Comparison of ENCODE assay signal across 20 mouse cellular contexts in the genomic region with DNA sequence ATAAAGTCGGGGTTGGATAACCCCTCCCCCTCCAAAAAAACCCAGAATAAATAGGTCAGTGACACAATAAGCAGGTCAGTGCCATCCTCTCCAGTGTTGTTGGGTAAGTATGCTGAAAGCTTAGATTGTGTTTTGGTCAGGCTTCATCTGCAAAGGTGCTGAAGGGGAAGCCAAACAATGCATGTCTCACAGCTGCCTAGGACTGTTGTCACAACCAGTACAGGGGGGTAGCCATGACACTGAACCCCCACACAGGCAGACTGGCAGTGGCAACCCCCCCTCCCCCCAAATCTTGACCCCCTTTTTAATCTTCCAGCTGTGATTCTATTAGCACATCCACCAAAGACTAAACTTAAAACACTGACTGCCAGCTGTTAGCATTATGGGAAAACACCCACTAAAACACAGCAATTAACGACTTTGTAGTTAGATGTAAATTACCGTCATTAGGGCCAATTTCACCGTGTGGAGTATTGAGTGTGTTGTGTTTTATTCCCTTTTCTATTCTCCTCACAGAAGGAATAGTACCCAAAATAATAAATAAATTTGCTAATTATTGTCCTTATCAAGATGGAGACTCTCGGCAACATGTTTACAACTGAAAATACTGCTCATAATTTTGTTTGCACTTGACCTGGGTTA.
"Had no signal": no experiment of that assay in that cellular context is flagged by ENCODE, and none has a peak within 500 bp of the region (broad histone marks: within the 10 kb centered on the region; RNA-seq: fewer than 3 reads in every experiment).

No protein-coding gene starts in this region.

- H3K4me3 ChIP-seq: layer of hippocampus, adult 2 months; limb, embryonic 10.5 days; limb, embryonic 13.5 days; liver, embryonic 12.5 days; liver, embryonic 15.5 days; lung, embryonic 15.5 days; midbrain, embryonic 10.5 days; midbrain, embryonic 13.5 days; myocyte had no signal

- H3K27ac ChIP-seq: kidney, postnatal 0 days; layer of hippocampus, adult 2 months; limb, embryonic 10.5 days; limb, embryonic 13.5 days; liver, embryonic 12.5 days; liver, embryonic 15.5 days; lung, embryonic 15.5 days; midbrain, embryonic 10.5 days; midbrain, embryonic 13.5 days had no signal

- H3K9ac ChIP-seq: limb, embryonic 13.5 days; liver, embryonic 12.5 days; liver, embryonic 15.5 days; lung, embryonic 15.5 days; midbrain, embryonic 13.5 days had no signal

- DNase-seq: kidney, postnatal 25 days; layer of hippocampus, adult 9-11 months; liver; lung, adult 18-20 months; lung, postnatal 10 days; lung, postnatal 36 days; thymus, adult 18-20 months; thymus, postnatal 36 days had no signal

- H3K36me3 ChIP-seq: limb, embryonic 10.5 days; limb, embryonic 13.5 days; liver, embryonic 12.5 days; liver, embryonic 15.5 days; lung, embryonic 15.5 days; midbrain, embryonic 10.5 days; midbrain, embryonic 13.5 days had no signal

- H3K4me2 ChIP-seq: limb, embryonic 13.5 days; liver, embryonic 12.5 days; liver, embryonic 15.5 days; lung, embryonic 15.5 days; midbrain, embryonic 13.5 days had no signal

- H3K4me1 ChIP-seq: limb, embryonic 13.5 days; liver, embryonic 12.5 days; liver, embryonic 15.5 days; lung, embryonic 15.5 days; megakaryocyte, embryonic 14.5 days; midbrain, embryonic 10.5 days; midbrain, embryonic 13.5 days had no signal

- ATAC-seq: liver, embryonic 12.5 days; midbrain, embryonic 13.5 days; midbrain, embryonic 16.5 days had no signal

- H3K27me3 ChIP-seq: limb, embryonic 13.5 days; liver, embryonic 12.5 days; liver, embryonic 15.5 days; lung, embryonic 15.5 days; megakaryocyte, embryonic 14.5 days; midbrain, embryonic 13.5 days had no signal

- H3K9me3 ChIP-seq: limb, embryonic 10.5 days; limb, embryonic 13.5 days; liver, embryonic 12.5 days; liver, embryonic 15.5 days; lung, embryonic 15.5 days; midbrain, embryonic 10.5 days; midbrain, embryonic 13.5 days had no signal
